Mouse (Mus musculus) limb, embryonic 10.5 days (tissue): Measurements from ENCODE around the gene Hist1h4h. TPM values are rescaled to one million over a fixed set of nuclear protein-coding genes. Genes with fewer than 3 reads are reported as not detected.

ENCODE experiments used
- DNase-seq: peaks from one replicate; pipeline ENCODE4 v3.0.0-alpha.2; 2017; ENCODE audit warnings: low spot score
- H3K27ac ChIP-seq: fragments of 300-500 bp; sonication (generic); 2 replicates; pipeline ENCODE4 v1.5.1; 2016; ENCODE audit warnings: mild to moderate bottlenecking
- H3K27me3 ChIP-seq: fragments of 300-500 bp; sonication (generic); 2 replicates; pipeline ENCODE4 v1.6.1; 2016; ENCODE audit warnings: low read depth, mild to moderate bottlenecking; ENCODE audit not compliant: poor library complexity, severe bottlenecking
- H3K36me3 ChIP-seq: fragments of 300-500 bp; sonication (generic); 2 replicates; pipeline ENCODE4 v1.6.1; 2016; ENCODE audit warnings: mild to moderate bottlenecking, moderate library complexity
- H3K4me1 ChIP-seq: fragments of 300-500 bp; sonication (generic); 2 replicates; pipeline ENCODE4 v1.6.1; 2016
- H3K4me3 ChIP-seq: fragments of 300-500 bp; sonication (generic); 2 replicates; pipeline ENCODE4 v1.5.1; 2016; ENCODE audit warnings: mild to moderate bottlenecking, moderate library complexity
- H3K9me3 ChIP-seq: fragments of 300-500 bp; sonication (generic); replicated peaks from 2 replicates; pipeline ENCODE4 v1.6.1; 2016; ENCODE audit warnings: mild to moderate bottlenecking
- WGBS: fragments of 180-500 bp; shearing (Covaris S2); methylation state at CpG from one replicate; pipeline ENCODE4 v1.1.7; 2016; 5-methylcytosine and 5-hydroxymethylcytosine counted together
- polyA plus RNA-seq: library from polyadenylated mRNA; unstranded; fragments of >200 nt; fragmentation: Nextera tagmentation; extraction: Ambion mirVana; gene quantifications from 2 replicates; pipeline ENCODE4 v1.2.1, GENCODE M21; 2016

The Hist1h4h gene
- polyA plus RNA-seq, 1 experiment from 2014 or later = 2.4 TPM

GRCm38 (mm10) chr13:23500424-23501200, 30.2 kb upstream of the Hist1h4h start:
- WGBS = under 1% methylated on average over 17 of the region's 17 CpGs

GRCm38 (mm10) chr13:23501511-23501910, 29.3 kb upstream of the Hist1h4h start:
- Histone ChIP-seq H3K4me3 (peak overlapping the region; percentile 44), H3K27me3 (no peaks in the 10 kb centered on the region), H3K27ac (no peak overlapping the region), H3K9me3 (no peaks in the 10 kb centered on the region), H3K36me3 (no peaks in the 10 kb centered on the region), H3K4me1 (peaks cover 57% of the 10 kb centered on the region)
- no peak for DNase-seq
- WGBS = 26% methylated on average over 5 of the region's 5 CpGs

More at GRCm38 (mm10) chr13:23500424-23501200, 30.2 kb upstream of the Hist1h4h start:
- Histone ChIP-seq H3K4me1 (peaks cover 52% of the 10 kb centered on the region), H3K27ac (no peak overlapping the region), H3K9me3 (no peaks in the 10 kb centered on the region), H3K36me3 (no peaks in the 10 kb centered on the region), H3K27me3 (no peaks in the 10 kb centered on the region), H3K4me3 (peak overlapping the region; percentile 44)
- DNase-seq = peak; percentile 84

GRCm38 (mm10) chr13:23502031-23502567, 28.8 kb upstream of the Hist1h4h start:
- Histone ChIP-seq H3K4me1 (peaks cover 55% of the 10 kb centered on the region), H3K4me3 (peak overlapping the region; percentile 44), H3K27me3 (no peaks in the 10 kb centered on the region), H3K9me3 (no peaks in the 10 kb centered on the region), H3K27ac (no peak overlapping the region), H3K36me3 (no peaks in the 10 kb centered on the region)
- WGBS = 38% methylated on average over 9 of the region's 9 CpGs
- no peak for DNase-seq

- H3K4me3 ChIP-seq = no peak overlapping the region
- H3K27me3 ChIP-seq = no peaks in the 10 kb centered on the region
- H3K27ac ChIP-seq = no peak overlapping the region
- 47% methylated on average over 4 of the region's 4 CpGs for WGBS
- H3K9me3 ChIP-seq = no peaks in the 10 kb centered on the region
- no peaks in the 10 kb centered on the region for H3K36me3 ChIP-seq
- H3K4me1 ChIP-seq = peaks cover 53% of the 10 kb centered on the region
- DNase-seq = no peak
These were observed 27.9 kb upstream of the Hist1h4h start for GRCm38 (mm10) chr13:23502916-23503315.

- under 1% methylated on average over 9 of the region's 9 CpGs for whole genome bisulfite sequencing
- H3K27ac ChIP-seq = no peak overlapping the region
- DNase-seq = peak; percentile 71
- peak overlapping the region; percentile 34 for H3K4me3 ChIP-seq
- H3K27me3 ChIP-seq = no peaks in the 10 kb centered on the region
- H3K36me3 ChIP-seq = no peaks in the 10 kb centered on the region
- no peaks in the 10 kb centered on the region for H3K9me3 ChIP-seq
- peaks cover 52% of the 10 kb centered on the region for H3K4me1 ChIP-seq
These were observed 27.1 kb upstream of the Hist1h4h start for GRCm38 (mm10) chr13:23503797-23504196.

GRCm38 (mm10) chr13:23505662-23506345, 25.0 kb upstream of the Hist1h4h start:
- no peaks in the 10 kb centered on the region for H3K27me3 ChIP-seq
- 3% methylated on average over 14 of the region's 14 CpGs for WGBS
- H3K4me1 ChIP-seq = peaks cover 56% of the 10 kb centered on the region
- peak overlapping the region; percentile 74 for H3K27ac ChIP-seq
- DNase-seq = peak; percentile 65
- no peaks in the 10 kb centered on the region for H3K36me3 ChIP-seq
- H3K9me3 ChIP-seq = no peaks in the 10 kb centered on the region
- H3K4me3 ChIP-seq = peak overlapping the region; percentile 58

- no peaks in the 10 kb centered on the region for H3K27me3 ChIP-seq
- no peaks in the 10 kb centered on the region for H3K36me3 ChIP-seq
- peak overlapping the region; percentile 58 for H3K4me3 ChIP-seq
- no peaks in the 10 kb centered on the region for H3K9me3 ChIP-seq
- WGBS = under 1% methylated on average over 13 of the region's 13 CpGs
- H3K27ac ChIP-seq = no peak overlapping the region
- DNase-seq = peak; percentile 77
- peaks cover 54% of the 10 kb centered on the region for H3K4me1 ChIP-seq
These were observed 24.5 kb upstream of the Hist1h4h start for GRCm38 (mm10) chr13:23506351-23506750.

GRCm38 (mm10) chr13:23506819-23507515, 23.9 kb upstream of the Hist1h4h start:
- WGBS = 8% methylated on average over 14 of the region's 14 CpGs
- Histone ChIP-seq H3K27ac (no peak overlapping the region; the same call in 1 of the 2 replicates), H3K27me3 (no peaks in the 10 kb centered on the region), H3K4me1 (peaks cover 48% of the 10 kb centered on the region), H3K36me3 (no peaks in the 10 kb centered on the region), H3K9me3 (no peaks in the 10 kb centered on the region), H3K4me3 (peak overlapping the region; percentile 58)
- peak; percentile 63 for DNase-seq

- H3K27ac ChIP-seq = no peak overlapping the region
- H3K4me3 ChIP-seq = no peak overlapping the region
These were observed 20.7 kb upstream of the Hist1h4h start for GRCm38 (mm10) chr13:23510127-23510526.

GRCm38 (mm10) chr13:23513517-23513916, 17.3 kb upstream of the Hist1h4h start:
- Histone ChIP-seq H3K9me3 (no peaks in the 10 kb centered on the region), H3K36me3 (no peaks in the 10 kb centered on the region), H3K27ac (no peak overlapping the region), H3K27me3 (no peaks in the 10 kb centered on the region), H3K4me3 (no peak overlapping the region), H3K4me1 (peaks cover 20% of the 10 kb centered on the region)
- 92% methylated on average over 1 of the region's 1 CpGs for WGBS
- no peak for DNase-seq

More at GRCm38 (mm10) chr13:23510127-23510526, 20.7 kb upstream of the Hist1h4h start:
- peaks cover 37% of the 10 kb centered on the region for H3K4me1 ChIP-seq
- DNase-seq = no peak
- 37% methylated on average over 1 of the region's 1 CpGs for WGBS
- no peaks in the 10 kb centered on the region for H3K9me3 ChIP-seq
- H3K27me3 ChIP-seq = no peaks in the 10 kb centered on the region
- no peaks in the 10 kb centered on the region for H3K36me3 ChIP-seq

- no peak for DNase-seq
- no peaks in the 10 kb centered on the region for H3K27me3 ChIP-seq
- H3K27ac ChIP-seq = no peak overlapping the region
- H3K36me3 ChIP-seq = no peaks in the 10 kb centered on the region
- H3K9me3 ChIP-seq = no peaks in the 10 kb centered on the region
- WGBS = 78% methylated on average over 5 of the region's 5 CpGs
- H3K4me3 ChIP-seq = no peak overlapping the region
- H3K4me1 ChIP-seq = peaks cover 10% of the 10 kb centered on the region
These were observed 15.6 kb upstream of the Hist1h4h start for GRCm38 (mm10) chr13:23515281-23515680.

- H3K27ac ChIP-seq = peak overlapping the region; percentile 72
- peak overlapping the region; percentile 51 for H3K4me3 ChIP-seq
- H3K4me1 ChIP-seq = peaks cover 5% of the 10 kb centered on the region
- H3K36me3 ChIP-seq = no peaks in the 10 kb centered on the region
- no peaks in the 10 kb centered on the region for H3K9me3 ChIP-seq
- no peak for DNase-seq
- 52% methylated on average over 15 of the region's 15 CpGs for WGBS
- no peaks in the 10 kb centered on the region for H3K27me3 ChIP-seq
These were observed 14.8 kb upstream of the Hist1h4h start for GRCm38 (mm10) chr13:23515826-23516620.
